Mouse (Mus musculus): ENCODE measurements around the gene Ddx19b. TPM values are rescaled to one million over a fixed set of nuclear protein-coding genes. Genes with fewer than 3 reads are reported as not detected.

Gene Ddx19b
- polyA plus RNA-seq, 1 experiment from 2014 or later, result 6.6 TPM

DNA sequence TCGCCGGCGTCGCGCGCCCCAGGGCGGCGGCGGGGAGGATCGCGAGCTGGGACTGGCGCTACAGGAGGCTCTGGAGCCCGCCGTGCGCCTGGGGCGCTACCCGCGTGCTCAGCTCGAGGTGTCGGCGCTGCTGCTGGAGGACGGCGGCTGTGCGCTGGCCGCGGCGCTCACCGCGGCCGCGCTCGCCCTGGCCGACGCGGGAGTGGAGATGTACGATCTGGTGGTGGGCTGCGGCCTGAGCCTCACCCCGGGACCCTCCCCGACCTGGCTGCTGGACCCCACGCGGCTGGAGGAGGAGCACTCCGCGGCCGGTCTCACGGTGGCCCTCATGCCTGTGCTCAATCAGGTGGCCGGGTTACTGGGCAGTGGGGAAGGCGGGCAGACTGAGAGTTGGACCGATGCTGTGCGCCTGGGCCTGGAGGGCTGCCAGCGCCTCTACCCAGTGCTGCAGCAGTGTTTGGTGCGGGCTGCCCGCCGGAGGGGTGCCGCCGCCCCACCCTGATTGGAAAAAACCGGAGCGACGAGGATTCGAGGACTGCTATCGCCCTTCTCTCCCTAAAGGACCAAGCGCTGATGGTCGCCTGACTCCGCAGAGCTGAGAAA lies 25.2 kb upstream of the Ddx19b start:
- peaks cover 5% of the 10 kb centered on the region; the same call in 1 of the 2 replicates for H3K27me3 ChIP-seq
- H3K27ac ChIP-seq, result peak overlapping the region; percentile 88
- under 1% methylated on average over 63 of the region's 63 CpGs for WGBS
- peak overlapping the region; percentile 94 for H3K9ac ChIP-seq (replicated peaks)
- peak overlapping the region; percentile 95 for H3K4me3 ChIP-seq (replicated peaks)
- H3K4me1 ChIP-seq (replicated peaks), result peaks cover 24% of the 10 kb centered on the region
- no peaks in the 10 kb centered on the region for H3K9me3 ChIP-seq
- ATAC-seq (ENCODE audit: insufficient number of reproducible peaks, insufficient read depth, low FRiP score, low TSS enrichment, low read depth), result peak; percentile 16; the same call in 1 of the 2 replicates
- H3K4me2 ChIP-seq, result peak overlapping the region; percentile 99
- peaks cover 54% of the 10 kb centered on the region for H3K36me3 ChIP-seq

DNA sequence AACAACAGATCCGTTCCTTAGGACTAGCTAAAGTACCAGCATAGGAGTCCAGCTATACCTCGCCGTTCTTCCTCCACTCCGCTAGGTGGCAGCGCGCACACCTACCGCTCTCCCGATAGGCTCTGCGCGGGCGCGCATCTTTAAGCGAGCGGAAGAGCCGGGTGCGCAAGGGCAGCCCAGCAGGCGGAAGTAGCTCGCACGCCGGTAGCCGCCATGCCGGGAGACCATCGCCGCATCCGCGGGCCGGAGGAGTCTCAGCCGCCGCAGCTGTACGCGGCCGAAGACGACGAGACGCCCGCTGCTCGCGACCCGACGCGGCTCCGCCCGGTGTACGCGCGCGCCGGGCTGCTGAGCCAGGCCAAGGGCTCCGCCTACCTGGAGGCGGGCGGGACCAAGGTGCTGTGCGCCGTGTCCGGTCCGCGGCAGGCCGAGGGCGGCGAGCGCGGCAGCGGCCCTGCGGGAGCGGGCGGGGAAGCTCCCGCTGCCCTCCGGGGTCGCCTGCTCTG lies 24.7 kb upstream of the Ddx19b start, which contains the start of gene Exosc6:
Exosc6 (plus strand) TSS at position 182 of the 506 bp plus-strand sequence.
- Histone ChIP-seq H3K27ac (peak within 1 kb of the TSS; percentile 88), H3K4me2 (peak within 1 kb of the TSS; percentile 99), H3K4me1 (replicated peaks) (peaks cover 20% of the 10 kb centered on the region), H3K9ac (replicated peaks) (peak within 1 kb of the TSS; percentile 94), H3K36me3 (peaks cover 60% of the 10 kb centered on the region), H3K27me3 (peaks cover 5% of the 10 kb centered on the region; the same call in 1 of the 2 replicates), H3K4me3 (replicated peaks) (peak within 1 kb of the TSS; percentile 95), H3K9me3 (no peaks in the 10 kb centered on the region)
- ATAC-seq (ENCODE audit: insufficient number of reproducible peaks, insufficient read depth, low FRiP score, low TSS enrichment, low read depth), result peak; percentile 92
- WGBS, result under 1% methylated on average over 68 of the region's 68 CpGs

DNA sequence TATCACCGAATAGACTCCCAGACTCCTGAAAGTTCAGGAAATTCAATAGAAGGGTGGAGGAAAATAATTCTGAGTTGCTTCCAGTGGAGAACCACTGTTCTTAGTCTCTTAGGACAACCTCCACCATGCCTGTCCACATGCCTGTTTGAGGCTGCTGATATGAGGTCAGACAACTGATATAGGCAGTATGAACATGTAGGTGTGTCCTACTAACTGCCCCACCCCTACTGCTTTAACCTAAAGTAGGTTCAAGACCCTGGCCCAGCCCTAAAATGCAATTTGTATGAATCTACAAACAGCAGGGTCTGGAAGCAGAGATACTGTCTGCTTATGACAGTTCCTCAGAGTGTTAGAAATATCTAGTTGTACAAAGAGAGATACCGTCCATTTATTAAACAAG lies 24.1 kb upstream of the Ddx19b start:
- Histone ChIP-seq H3K4me3 (replicated peaks) (peak overlapping the region; percentile 95; the same call in 1 of the 2 replicates), H3K27ac (no peak overlapping the region), H3K4me2 (no peak overlapping the region), H3K4me1 (replicated peaks) (peaks cover 14% of the 10 kb centered on the region), H3K9ac (replicated peaks) (no peak overlapping the region), H3K36me3 (peaks cover 64% of the 10 kb centered on the region), H3K27me3 (peaks cover under 1% of the 10 kb centered on the region; the same call in 1 of the 2 replicates), H3K9me3 (no peaks in the 10 kb centered on the region)
- 0 out of 2 replicates have a peak, but pooled peaks have one; percentile 2 for ATAC-seq (ENCODE audit: insufficient number of reproducible peaks, insufficient read depth, low FRiP score, low TSS enrichment, low read depth)
- WGBS, result 65% methylated on average over 2 of the region's 2 CpGs

DNA sequence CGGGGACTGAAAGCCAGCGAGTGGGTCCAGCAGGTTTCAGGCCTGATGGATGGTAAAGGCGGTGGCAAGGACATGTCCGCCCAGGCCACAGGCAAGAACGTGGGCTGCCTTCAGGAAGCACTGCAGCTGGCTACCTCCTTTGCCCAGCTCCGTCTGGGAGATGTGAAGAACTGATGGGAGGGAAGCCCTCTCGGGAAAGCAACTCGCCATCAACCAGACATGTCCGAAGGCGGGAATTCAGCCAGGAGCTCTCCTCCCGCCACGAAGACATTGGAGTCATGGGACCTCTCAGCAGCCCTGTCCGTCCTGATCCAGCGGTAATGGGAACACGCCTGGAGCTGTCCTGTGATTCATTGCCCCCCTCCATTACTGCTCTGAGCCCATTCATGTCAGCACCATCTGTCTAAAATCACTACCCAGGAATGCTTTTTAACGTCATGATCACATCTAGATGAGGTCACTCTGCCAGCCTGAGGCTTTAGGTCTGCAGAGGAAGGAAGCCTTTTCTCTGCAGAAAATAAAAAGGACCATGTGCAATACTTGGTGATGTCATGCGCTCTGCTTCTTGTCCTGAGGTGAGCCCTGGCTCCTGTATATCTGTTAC lies 23.6 kb upstream of the Ddx19b start:
- Histone ChIP-seq H3K4me1 (replicated peaks) (peaks cover 14% of the 10 kb centered on the region), H3K4me3 (replicated peaks) (no peak overlapping the region), H3K9ac (replicated peaks) (no peak overlapping the region), H3K27ac (no peak overlapping the region), H3K36me3 (peaks cover 70% of the 10 kb centered on the region), H3K9me3 (no peaks in the 10 kb centered on the region), H3K4me2 (no peak overlapping the region), H3K27me3 (no peaks in the 10 kb centered on the region)
- WGBS, result 93% methylated on average over 17 of the region's 17 CpGs
- ATAC-seq (ENCODE audit: insufficient number of reproducible peaks, insufficient read depth, low FRiP score, low TSS enrichment, low read depth), result no peak

DNA sequence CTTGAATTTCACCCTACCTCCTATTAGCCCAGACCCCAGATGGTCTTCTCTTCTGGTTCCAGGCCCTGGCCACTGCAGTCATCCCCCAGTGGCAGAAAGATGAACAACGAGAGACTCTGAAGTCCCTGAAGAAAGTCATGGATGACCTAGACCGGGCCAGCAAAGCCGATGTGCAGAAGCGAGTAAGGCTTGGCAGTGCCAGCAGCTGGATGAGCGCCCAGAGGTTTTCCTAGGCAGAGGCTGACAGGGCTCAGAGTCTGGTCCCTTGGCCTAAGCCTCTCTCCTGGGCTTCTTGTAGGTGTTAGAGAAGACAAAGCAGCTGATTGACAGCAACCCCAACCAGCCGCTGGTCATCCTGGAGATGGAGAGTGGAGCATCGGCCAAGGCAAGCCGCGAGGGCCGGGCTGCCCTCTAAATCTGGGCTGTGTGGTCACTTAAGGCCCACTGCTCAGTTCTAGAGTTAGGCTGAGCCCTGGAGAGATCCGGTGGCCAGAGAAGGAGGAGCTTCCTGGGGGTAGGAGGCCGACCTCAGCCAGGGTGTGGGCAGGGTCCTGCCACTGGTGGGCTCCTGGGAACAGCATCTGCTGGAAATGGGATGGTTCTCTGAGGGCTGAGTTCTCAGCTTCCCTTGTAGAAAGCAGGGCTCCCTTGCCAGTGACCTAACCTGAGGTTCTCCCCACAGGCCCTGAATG lies 22.4 kb upstream of the Ddx19b start:
- WGBS, result 95% methylated on average over 12 of the region's 12 CpGs
- Histone ChIP-seq H3K4me2 (no peak overlapping the region), H3K9ac (replicated peaks) (no peak overlapping the region), H3K4me1 (replicated peaks) (peaks cover 14% of the 10 kb centered on the region), H3K9me3 (no peaks in the 10 kb centered on the region), H3K36me3 (peaks cover 80% of the 10 kb centered on the region), H3K27me3 (no peaks in the 10 kb centered on the region), H3K27ac (no peak overlapping the region), H3K4me3 (replicated peaks) (no peak overlapping the region)
- ATAC-seq (ENCODE audit: insufficient number of reproducible peaks, insufficient read depth, low FRiP score, low TSS enrichment, low read depth), result no peak

DNA sequence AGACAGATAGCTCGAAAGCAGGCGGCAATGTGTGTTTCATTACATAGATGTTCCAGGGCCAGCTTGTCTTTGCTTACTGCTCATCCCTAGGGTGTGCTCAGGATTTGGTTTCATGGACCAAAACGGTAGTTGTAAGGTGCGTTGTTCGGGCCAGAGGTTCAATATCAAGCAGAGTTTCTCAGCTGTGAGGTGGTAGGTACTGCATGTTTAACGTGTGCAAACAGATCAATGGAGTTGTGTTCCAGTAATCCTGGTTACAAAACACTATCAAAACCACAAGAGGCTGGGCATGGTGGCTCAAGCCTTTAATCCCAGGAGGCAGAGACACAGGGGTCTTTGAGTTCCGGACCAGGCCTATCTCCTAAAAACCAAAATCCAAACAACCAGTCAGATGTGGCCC lies 17.6 kb upstream of the Ddx19b start:
- Histone ChIP-seq H3K4me3 (replicated peaks) (no peak overlapping the region), H3K36me3 (peaks cover 99% of the 10 kb centered on the region), H3K4me1 (replicated peaks) (no peaks in the 10 kb centered on the region), H3K9me3 (no peaks in the 10 kb centered on the region), H3K27ac (no peak overlapping the region), H3K9ac (replicated peaks) (no peak overlapping the region), H3K4me2 (no peak overlapping the region), H3K27me3 (no peaks in the 10 kb centered on the region)
- 94% methylated on average over 7 of the region's 7 CpGs for WGBS
- no peak for ATAC-seq (ENCODE audit: insufficient number of reproducible peaks, insufficient read depth, low FRiP score, low TSS enrichment, low read depth)

GRCm38 (mm10) chr8:111048694-111049093 lies 17.1 kb upstream of the Ddx19b start:
- no peak overlapping the region for H3K9ac ChIP-seq (replicated peaks)
- no peak overlapping the region for H3K4me3 ChIP-seq (replicated peaks)
- 95% methylated on average over 2 of the region's 2 CpGs for WGBS
- H3K4me2 ChIP-seq, result no peak overlapping the region
- no peaks in the 10 kb centered on the region for H3K9me3 ChIP-seq
- no peaks in the 10 kb centered on the region for H3K4me1 ChIP-seq (replicated peaks)
- peaks cover 99% of the 10 kb centered on the region for H3K36me3 ChIP-seq
- ATAC-seq (ENCODE audit: insufficient number of reproducible peaks, insufficient read depth, low FRiP score, low TSS enrichment, low read depth), result no peak
- H3K27ac ChIP-seq, result no peak overlapping the region
- no peaks in the 10 kb centered on the region for H3K27me3 ChIP-seq

- H3K27ac ChIP-seq, result no peak overlapping the region
- H3K36me3 ChIP-seq, result peaks cover 99% of the 10 kb centered on the region
- H3K27me3 ChIP-seq, result no peaks in the 10 kb centered on the region
- 38% methylated on average over 2 of the region's 2 CpGs for WGBS
- no peak overlapping the region for H3K4me3 ChIP-seq (replicated peaks)
- ATAC-seq (ENCODE audit: insufficient number of reproducible peaks, insufficient read depth, low FRiP score, low TSS enrichment, low read depth), result no peak
- H3K9ac ChIP-seq (replicated peaks), result no peak overlapping the region
- no peak overlapping the region for H3K4me2 ChIP-seq
- no peaks in the 10 kb centered on the region for H3K4me1 ChIP-seq (replicated peaks)
- no peaks in the 10 kb centered on the region for H3K9me3 ChIP-seq
Measured at GRCm38 (mm10) chr8:111044003-111044734, 12.6 kb upstream of the Ddx19b start.

DNA sequence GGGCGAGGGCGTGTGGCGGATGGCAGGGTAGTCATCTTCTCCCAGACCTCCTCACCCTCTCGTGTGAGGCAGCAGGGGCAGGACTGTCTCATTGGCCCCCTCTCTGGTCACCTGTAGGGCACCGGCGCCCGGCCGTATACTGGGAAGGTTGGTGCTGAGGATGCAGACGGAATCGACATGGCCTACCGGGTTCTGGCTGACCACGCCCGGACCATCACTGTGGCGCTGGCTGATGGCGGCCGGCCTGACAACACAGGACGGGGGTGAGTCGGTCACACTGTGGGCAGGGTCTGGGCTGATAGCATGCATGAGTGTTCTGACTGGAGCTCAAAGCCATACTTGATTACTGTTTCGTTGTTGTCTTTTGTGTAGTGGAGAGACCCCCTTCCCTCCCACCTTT lies 11.0 kb upstream of the Ddx19b start:
- Histone ChIP-seq H3K27me3 (no peaks in the 10 kb centered on the region), H3K4me1 (replicated peaks) (no peaks in the 10 kb centered on the region), H3K4me2 (no peak overlapping the region), H3K9ac (replicated peaks) (no peak overlapping the region), H3K27ac (no peak overlapping the region), H3K36me3 (peaks cover 99% of the 10 kb centered on the region), H3K4me3 (replicated peaks) (no peak overlapping the region), H3K9me3 (no peaks in the 10 kb centered on the region)
- no peak; the same call in 1 of the 2 replicates for ATAC-seq (ENCODE audit: insufficient number of reproducible peaks, insufficient read depth, low FRiP score, low TSS enrichment, low read depth)
- 94% methylated on average over 19 of the region's 19 CpGs for WGBS

DNA sequence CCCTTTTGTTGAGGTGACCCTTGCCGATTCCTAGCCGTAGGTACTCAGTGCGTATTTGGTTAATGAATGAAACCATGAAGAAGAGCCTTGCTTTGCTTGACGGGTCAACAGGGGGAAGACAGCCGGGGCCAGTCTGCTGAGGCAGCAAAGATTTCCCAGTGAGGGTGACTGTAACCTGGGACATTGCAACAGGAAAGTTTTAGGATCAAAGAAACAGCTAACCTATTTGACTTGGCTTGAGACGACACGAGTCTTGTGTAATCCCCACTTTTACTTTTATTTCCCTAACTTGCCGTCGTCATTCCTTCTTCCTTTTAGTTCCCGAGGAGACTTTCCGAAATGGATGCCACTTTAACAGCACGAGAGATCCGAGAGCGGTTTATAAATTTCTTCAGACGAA lies 5.0 kb upstream of the Ddx19b start:
- no peak overlapping the region for H3K4me3 ChIP-seq (replicated peaks)
- H3K9me3 ChIP-seq, result no peaks in the 10 kb centered on the region
- no peak overlapping the region for H3K27ac ChIP-seq
- 94% methylated on average over 15 of the region's 15 CpGs for WGBS
- H3K4me2 ChIP-seq, result no peak overlapping the region
- no peak overlapping the region for H3K9ac ChIP-seq (replicated peaks)
- ATAC-seq (ENCODE audit: insufficient number of reproducible peaks, insufficient read depth, low FRiP score, low TSS enrichment, low read depth), result no peak
- no peaks in the 10 kb centered on the region for H3K27me3 ChIP-seq
- H3K36me3 ChIP-seq, result peaks cover 59% of the 10 kb centered on the region
- H3K4me1 ChIP-seq (replicated peaks), result peaks cover 18% of the 10 kb centered on the region

Data from limb, embryonic 12.5 days (tissue).